Mouse (Mus musculus) liver, embryonic 12.5 days (tissue): ENCODE results near the gene Znhit6. TPM values are rescaled to one million over a fixed set of nuclear protein-coding genes. Genes with fewer than 3 reads are reported as not detected.

Experiments used
- polyA plus RNA-seq: library from polyadenylated mRNA; unstranded; fragments of >200 nt; fragmentation: Nextera tagmentation; extraction: Ambion mirVana; gene quantifications from 2 replicates; pipeline ENCODE4 v1.2.1, GENCODE M21; 2016

Gene Znhit6
- polyA plus RNA-seq, 1 experiment from 2014 or later, result 26.1 TPM

Other genes with a start within 250 kb of the Znhit6 start
- gene Ccn1, start 73.8 kb downstream of the Znhit6 start, polyA plus RNA-seq, result 11.1 and 11.3 TPM in 2 replicates
- gene Ddah1, start 182.5 kb downstream of the Znhit6 start, polyA plus RNA-seq, result 31.9 and 36.4 TPM in 2 replicates